Mouse (Mus musculus): ENCODE data around the gene Pxylp1. TPM values are rescaled to one million over a fixed set of nuclear protein-coding genes. Genes with fewer than 3 reads are reported as not detected.

Pxylp1 gene
- polyA plus RNA-seq, 1 experiment from 2014 or later = 3.4 TPM

DNA sequence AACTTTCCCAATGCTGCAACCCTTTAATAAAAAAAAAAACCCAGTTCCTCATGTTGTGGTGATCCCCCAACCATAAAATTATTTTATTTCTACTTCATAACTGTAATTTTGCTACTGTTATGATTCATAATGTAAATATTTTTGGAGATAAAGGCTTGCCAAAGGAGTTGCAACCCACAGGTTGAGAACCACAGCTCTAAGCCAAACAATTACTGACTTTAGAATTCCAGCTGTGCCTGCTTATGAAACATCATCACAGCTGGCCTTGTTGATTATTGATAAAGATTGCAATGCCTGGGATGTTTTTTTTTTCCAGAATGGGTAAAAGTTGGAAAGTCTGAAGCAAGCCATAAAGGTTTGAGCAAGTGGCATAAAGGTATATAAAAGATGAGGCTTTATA lies 6.5 kb upstream of the Pxylp1 start:
- ATAC-seq (replicated peaks; ENCODE audit: low FRiP score) = no peak
- H3K9ac ChIP-seq (ENCODE audit: low read depth, low read length) = no peak overlapping the region
- no peak for DNase-seq (ENCODE audit: low spot score)

DNA sequence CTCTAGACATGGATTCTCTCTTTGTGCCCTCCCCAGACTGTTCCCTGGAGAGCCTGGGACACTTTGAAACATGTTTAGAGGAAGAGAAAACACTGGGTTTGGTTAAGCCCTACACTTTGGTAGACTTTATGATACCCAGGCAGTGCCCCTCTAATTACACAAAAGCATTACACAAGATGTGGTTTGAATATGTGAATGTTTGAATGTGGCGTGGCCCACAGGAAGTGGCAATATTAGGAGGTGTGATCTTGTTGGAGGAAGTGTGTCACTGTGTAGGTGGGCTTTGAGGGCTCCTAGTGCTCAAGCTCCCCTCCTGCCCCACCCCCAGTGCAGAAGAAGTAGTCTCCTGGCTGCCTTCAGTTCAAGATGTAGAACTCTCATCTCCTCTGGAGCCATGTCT lies 4.2 kb upstream of the Pxylp1 start:
- ATAC-seq (replicated peaks; ENCODE audit: low FRiP score) = no peak
- Histone ChIP-seq H3K9ac (ENCODE audit: low read depth, low read length) (no peak overlapping the region), H3K27ac (ENCODE audit: low read depth, low read length) (no peak overlapping the region), H3K27me3 (replicated peaks; ENCODE audit: control insufficient read depth, insufficient read depth, low read length) (no peaks in the 10 kb centered on the region), H3K4me1 (replicated peaks; ENCODE audit: control insufficient read depth, insufficient read depth, low read length) (no peaks in the 10 kb centered on the region), H3K9me3 (ENCODE audit: control insufficient read depth, low read length) (no peaks in the 10 kb centered on the region), H3K4me3 (ENCODE audit: low read depth, low read length) (no peak overlapping the region), H3K36me3 (ENCODE audit: control insufficient read depth, insufficient read depth, low read length) (no peaks in the 10 kb centered on the region), H3K4me2 (no peak overlapping the region)
- WGBS = 73% methylated on average over 1 of the region's 1 CpGs
- DNase-seq (ENCODE audit: low spot score) = no peak

More for the DNA sequence above, 6.5 kb upstream of the Pxylp1 start:
- Histone ChIP-seq H3K4me1 (replicated peaks; ENCODE audit: control insufficient read depth, insufficient read depth, low read length) (no peaks in the 10 kb centered on the region), H3K4me2 (no peak overlapping the region), H3K4me3 (ENCODE audit: low read depth, low read length) (no peak overlapping the region), H3K9me3 (ENCODE audit: control insufficient read depth, low read length) (no peaks in the 10 kb centered on the region), H3K27me3 (replicated peaks; ENCODE audit: control insufficient read depth, insufficient read depth, low read length) (no peaks in the 10 kb centered on the region), H3K36me3 (ENCODE audit: control insufficient read depth, insufficient read depth, low read length) (no peaks in the 10 kb centered on the region), H3K27ac (ENCODE audit: low read depth, low read length) (no peak overlapping the region)

DNA sequence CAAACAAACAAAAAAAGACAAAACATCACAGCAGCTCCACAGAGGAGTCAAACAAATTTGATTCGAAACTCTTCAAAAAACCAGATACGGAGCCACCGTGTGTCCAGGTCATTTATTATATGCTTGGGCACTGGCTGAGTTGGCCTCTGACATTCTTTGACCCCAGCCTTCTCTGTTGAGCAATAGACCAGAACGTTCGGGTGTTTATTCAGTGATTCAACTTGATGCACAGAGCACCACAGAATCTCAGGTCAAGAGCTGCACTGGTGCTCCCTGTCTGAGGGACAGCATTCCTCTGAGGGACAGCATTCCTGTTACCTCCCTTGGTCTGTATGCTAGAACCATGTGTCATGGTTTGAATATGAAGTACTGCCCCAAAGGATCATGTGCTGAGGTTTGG lies 1.1 kb upstream of the Pxylp1 start:
- no peak for ATAC-seq (replicated peaks; ENCODE audit: low FRiP score)

DNA sequence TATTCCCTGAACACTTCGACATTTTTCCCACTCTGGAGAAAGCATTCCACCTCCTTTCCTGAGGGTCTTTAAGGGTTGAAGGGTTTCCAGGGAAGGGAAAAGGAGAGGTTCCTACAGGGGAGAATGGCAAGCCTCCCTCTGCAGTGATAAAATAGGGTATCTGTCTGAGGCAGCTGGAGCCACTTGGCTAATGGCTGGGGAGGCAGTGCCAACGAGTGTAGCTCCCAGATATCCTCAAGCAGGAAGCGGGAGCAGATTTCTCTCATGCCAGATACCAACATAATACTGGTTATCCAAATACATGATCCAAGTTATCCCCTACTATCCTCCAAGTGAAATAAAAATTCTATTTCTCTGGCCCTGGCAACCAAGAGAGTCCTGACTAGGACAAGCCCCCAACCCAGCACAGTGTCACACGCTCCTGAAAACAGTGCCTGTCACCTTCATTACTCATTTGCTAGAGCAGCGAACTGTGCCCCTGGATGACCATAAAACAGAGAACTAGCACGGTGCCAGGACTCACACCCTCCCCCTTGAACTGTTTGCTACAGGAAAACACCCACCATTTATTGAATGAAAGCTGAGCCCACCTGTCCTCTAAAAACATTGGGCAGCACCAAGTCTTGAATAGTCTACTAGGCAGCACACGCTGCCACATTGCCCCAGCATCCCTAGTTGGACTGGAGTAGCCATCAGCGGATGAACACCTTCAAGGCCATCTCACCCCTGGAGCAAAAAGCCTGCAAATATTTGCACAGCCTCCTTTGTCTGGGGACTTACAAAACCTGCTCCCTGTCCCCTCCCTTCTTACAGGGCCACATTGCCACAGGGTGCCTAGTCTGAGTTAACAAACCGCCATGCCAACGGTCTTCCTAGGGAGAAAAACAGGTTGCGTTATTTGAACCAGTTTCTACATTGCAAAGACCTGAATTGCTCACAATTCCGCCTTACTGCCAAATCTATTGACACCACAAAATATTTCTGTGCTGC lies 833 bp downstream of the Pxylp1 start:
- H3K4me3 ChIP-seq (ENCODE audit: low read depth, low read length) = no peak overlapping the region
- H3K4me1 ChIP-seq (replicated peaks; ENCODE audit: control insufficient read depth, insufficient read depth, low read length) = no peaks in the 10 kb centered on the region; the same call in 1 of the 2 replicates
- DNase-seq (ENCODE audit: low spot score) = no peak
- ATAC-seq (replicated peaks; ENCODE audit: low FRiP score) = no peak
- no peak overlapping the region for H3K4me2 ChIP-seq
- no peaks in the 10 kb centered on the region for H3K36me3 ChIP-seq (ENCODE audit: control insufficient read depth, insufficient read depth, low read length)
- H3K9me3 ChIP-seq (ENCODE audit: control insufficient read depth, low read length) = no peaks in the 10 kb centered on the region
- peaks cover 46% of the 10 kb centered on the region for H3K27me3 ChIP-seq (replicated peaks; ENCODE audit: control insufficient read depth, insufficient read depth, low read length)
- no peak overlapping the region for H3K9ac ChIP-seq (ENCODE audit: low read depth, low read length)
- WGBS = 65% methylated on average over 12 of the region's 12 CpGs
- no peak overlapping the region for H3K27ac ChIP-seq (ENCODE audit: low read depth, low read length)

More for the DNA sequence above, 1.1 kb upstream of the Pxylp1 start:
- 59% methylated on average over 5 of the region's 5 CpGs for WGBS
- Histone ChIP-seq H3K4me1 (replicated peaks; ENCODE audit: control insufficient read depth, insufficient read depth, low read length) (no peaks in the 10 kb centered on the region; the same call in 1 of the 2 replicates), H3K4me3 (ENCODE audit: low read depth, low read length) (no peak overlapping the region), H3K36me3 (ENCODE audit: control insufficient read depth, insufficient read depth, low read length) (no peaks in the 10 kb centered on the region), H3K27ac (ENCODE audit: low read depth, low read length) (no peak overlapping the region), H3K4me2 (no peak overlapping the region), H3K9me3 (ENCODE audit: control insufficient read depth, low read length) (no peaks in the 10 kb centered on the region), H3K9ac (ENCODE audit: low read depth, low read length) (no peak overlapping the region), H3K27me3 (replicated peaks; ENCODE audit: control insufficient read depth, insufficient read depth, low read length) (peaks cover 27% of the 10 kb centered on the region)
- no peak for DNase-seq (ENCODE audit: low spot score)

DNA sequence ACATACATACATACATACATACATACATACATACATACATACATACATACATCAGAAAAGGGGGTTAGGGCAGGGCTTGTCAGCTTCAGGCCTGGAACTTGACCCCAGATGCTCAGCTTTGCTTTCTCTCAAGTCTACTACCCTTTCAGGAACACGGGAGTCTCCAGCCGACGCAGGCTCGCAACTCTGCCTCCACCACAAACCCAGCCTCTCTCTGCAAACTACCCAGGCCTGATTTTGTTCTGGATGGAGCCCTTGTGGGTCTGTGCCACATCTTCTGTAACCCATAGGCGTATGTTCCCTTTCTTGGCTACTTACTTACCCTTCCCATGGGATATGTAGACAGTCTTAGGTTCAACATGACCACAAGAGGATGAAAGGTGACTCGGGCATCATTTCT lies 1.7 kb downstream of the Pxylp1 start:
- 82% methylated on average over 6 of the region's 6 CpGs for WGBS

DNA sequence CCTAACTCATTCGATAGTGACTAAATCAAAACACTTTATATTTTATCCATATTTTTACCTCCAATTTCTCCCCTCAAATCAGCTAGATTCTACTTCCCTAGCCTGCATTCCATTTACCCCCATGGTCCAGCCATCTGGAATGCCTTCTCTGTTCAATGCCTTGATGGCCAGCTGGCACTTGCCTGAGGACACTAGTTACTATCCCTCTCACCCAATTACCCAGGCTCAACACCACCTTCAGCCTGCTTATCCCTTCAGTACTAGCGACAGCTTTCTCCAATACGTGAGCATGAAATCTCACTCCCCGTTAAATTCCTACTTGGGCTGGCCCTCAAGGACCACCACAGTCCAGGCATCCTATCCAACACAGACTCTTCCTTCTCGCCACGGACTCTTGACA lies 2.2 kb downstream of the Pxylp1 start:
- no peak overlapping the region for H3K4me2 ChIP-seq
- no peak overlapping the region for H3K9ac ChIP-seq (ENCODE audit: low read depth, low read length)
- H3K4me1 ChIP-seq (replicated peaks; ENCODE audit: control insufficient read depth, insufficient read depth, low read length) = no peaks in the 10 kb centered on the region; the same call in 1 of the 2 replicates
- no peaks in the 10 kb centered on the region for H3K9me3 ChIP-seq (ENCODE audit: control insufficient read depth, low read length)
- no peak for ATAC-seq (replicated peaks; ENCODE audit: low FRiP score)
- no peaks in the 10 kb centered on the region for H3K36me3 ChIP-seq (ENCODE audit: control insufficient read depth, insufficient read depth, low read length)
- DNase-seq (ENCODE audit: low spot score) = no peak
- WGBS = 85% methylated on average over 6 of the region's 6 CpGs
- no peak overlapping the region for H3K27ac ChIP-seq (ENCODE audit: low read depth, low read length)
- H3K27me3 ChIP-seq (replicated peaks; ENCODE audit: control insufficient read depth, insufficient read depth, low read length) = peaks cover 48% of the 10 kb centered on the region
- no peak overlapping the region for H3K4me3 ChIP-seq (ENCODE audit: low read depth, low read length)

More for the DNA sequence above, 1.7 kb downstream of the Pxylp1 start:
- Histone ChIP-seq H3K27ac (ENCODE audit: low read depth, low read length) (no peak overlapping the region), H3K4me1 (replicated peaks; ENCODE audit: control insufficient read depth, insufficient read depth, low read length) (no peaks in the 10 kb centered on the region; the same call in 1 of the 2 replicates), H3K4me2 (no peak overlapping the region), H3K4me3 (ENCODE audit: low read depth, low read length) (no peak overlapping the region), H3K9me3 (ENCODE audit: control insufficient read depth, low read length) (no peaks in the 10 kb centered on the region), H3K27me3 (replicated peaks; ENCODE audit: control insufficient read depth, insufficient read depth, low read length) (peaks cover 48% of the 10 kb centered on the region), H3K36me3 (ENCODE audit: control insufficient read depth, insufficient read depth, low read length) (no peaks in the 10 kb centered on the region), H3K9ac (ENCODE audit: low read depth, low read length) (no peak overlapping the region)
- DNase-seq (ENCODE audit: low spot score) (no peak), ATAC-seq (replicated peaks; ENCODE audit: low FRiP score) (no peak)

DNA sequence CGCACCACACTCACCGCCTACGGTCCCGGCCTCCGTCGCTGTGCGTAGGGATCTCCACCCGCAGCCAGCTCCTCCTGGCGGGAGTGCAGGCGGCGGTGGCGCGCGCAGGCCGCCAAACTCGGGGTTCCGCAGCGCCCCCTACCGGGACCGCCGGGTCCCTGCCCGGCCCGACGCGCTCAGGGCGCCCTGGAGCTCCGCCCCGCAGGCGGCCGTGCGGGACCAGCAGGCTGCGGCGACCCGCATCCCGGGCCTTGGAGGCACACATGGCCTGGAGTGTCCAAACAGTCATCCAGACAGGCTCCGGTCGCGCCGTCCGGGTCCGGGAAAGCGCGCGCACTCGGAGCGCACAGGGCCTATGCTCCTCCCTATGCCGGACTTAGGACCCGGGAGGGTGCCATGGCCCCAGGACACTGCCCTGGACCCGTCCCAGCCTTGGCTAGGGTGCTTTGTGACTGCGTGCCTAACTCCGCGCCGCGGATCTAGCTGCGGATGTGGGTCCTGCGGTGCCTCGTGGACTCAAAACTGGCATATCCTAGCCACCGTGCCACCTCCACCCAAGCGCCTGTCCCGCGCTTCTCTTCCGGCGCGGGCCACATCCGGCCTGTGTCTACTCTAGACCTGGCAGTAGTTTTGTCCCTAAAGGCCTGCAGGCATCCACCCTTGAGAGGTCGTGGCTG lies 3.0 kb downstream of the Pxylp1 start:
- Histone ChIP-seq H3K9me3 (ENCODE audit: control insufficient read depth, low read length) (no peaks in the 10 kb centered on the region), H3K27me3 (replicated peaks; ENCODE audit: control insufficient read depth, insufficient read depth, low read length) (peaks cover 48% of the 10 kb centered on the region), H3K4me2 (peak overlapping the region; percentile 91), H3K4me1 (replicated peaks; ENCODE audit: control insufficient read depth, insufficient read depth, low read length) (no peaks in the 10 kb centered on the region; the same call in 1 of the 2 replicates), H3K36me3 (ENCODE audit: control insufficient read depth, insufficient read depth, low read length) (no peaks in the 10 kb centered on the region), H3K9ac (ENCODE audit: low read depth, low read length) (peak overlapping the region; percentile 72), H3K27ac (ENCODE audit: low read depth, low read length) (no peak overlapping the region), H3K4me3 (ENCODE audit: low read depth, low read length) (peak overlapping the region; percentile 61)
- peak; percentile 73 for ATAC-seq (replicated peaks; ENCODE audit: low FRiP score)
- DNase-seq (ENCODE audit: low spot score) = peak; percentile 85
- WGBS = under 1% methylated on average over 66 of the region's 66 CpGs

DNA sequence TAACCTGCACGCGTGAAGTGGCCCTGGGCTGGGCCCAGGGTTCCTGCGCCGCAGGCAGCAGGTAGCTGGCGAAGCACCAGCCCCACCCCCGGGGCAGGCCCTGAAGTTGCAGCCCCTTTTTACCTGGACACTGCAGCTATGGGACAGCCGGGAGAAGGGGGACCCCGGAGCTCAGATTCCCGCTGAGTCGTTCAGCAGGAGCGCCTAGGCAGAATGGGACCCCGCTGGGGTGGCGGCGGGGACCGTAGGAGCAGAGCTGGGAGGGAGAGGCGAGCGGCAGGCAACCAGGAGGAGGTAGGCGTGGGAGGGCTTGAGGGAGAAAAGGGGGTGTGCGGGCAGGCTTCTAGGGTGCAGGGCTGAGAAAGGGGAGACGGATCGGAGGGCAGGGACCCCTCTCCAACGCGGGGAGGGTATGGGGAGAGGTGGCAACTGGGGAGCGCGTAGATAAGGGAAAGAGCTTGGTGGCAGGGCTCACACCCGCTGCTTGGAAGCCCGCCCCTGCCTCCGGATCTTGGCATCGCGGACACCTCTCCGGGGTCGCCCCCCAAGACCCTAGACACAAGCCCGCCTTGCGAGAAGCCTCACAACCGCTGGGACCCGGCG lies 3.6 kb downstream of the Pxylp1 start:
- peak; percentile 67 for DNase-seq (ENCODE audit: low spot score)
- Histone ChIP-seq H3K4me1 (replicated peaks; ENCODE audit: control insufficient read depth, insufficient read depth, low read length) (no peaks in the 10 kb centered on the region; the same call in 1 of the 2 replicates), H3K9ac (ENCODE audit: low read depth, low read length) (peak overlapping the region; percentile 72; the same call in 1 of the 2 replicates), H3K4me2 (peak overlapping the region; percentile 91), H3K27ac (ENCODE audit: low read depth, low read length) (no peak overlapping the region), H3K9me3 (ENCODE audit: control insufficient read depth, low read length) (no peaks in the 10 kb centered on the region), H3K4me3 (ENCODE audit: low read depth, low read length) (peak overlapping the region; percentile 61), H3K36me3 (ENCODE audit: control insufficient read depth, insufficient read depth, low read length) (no peaks in the 10 kb centered on the region), H3K27me3 (replicated peaks; ENCODE audit: control insufficient read depth, insufficient read depth, low read length) (peaks cover 48% of the 10 kb centered on the region)
- 1% methylated on average over 36 of the region's 37 CpGs for WGBS
- peak; percentile 21 for ATAC-seq (replicated peaks; ENCODE audit: low FRiP score)
